Mouse (Mus musculus) intestine, postnatal 0 days (tissue): ENCODE measurements at regions not wholly inside any gene's neighbourhood (a gene's known extent, or its start where the extent isn't known, plus 50 kb on each side); places are given as distances from the start of the nearest gene placed in this dataset.

Experiments used
- ATAC-seq: fragments of 200-750 bp; cut with Nextera tagmentation; 2 replicates; pipeline ENCODE4 v1.8.0; 2017; ENCODE audit warnings: mild to moderate bottlenecking, moderate TSS enrichment, moderate library complexity
- H3K27ac ChIP-seq: fragments of 300-500 bp; sonication (generic); 2 replicates; pipeline ENCODE4 v1.5.1; 2014; ENCODE audit warnings: mild to moderate bottlenecking, low read depth, low read length, moderate library complexity
- H3K27me3 ChIP-seq: fragments of 300-500 bp; sonication (generic); replicated peaks from 2 replicates; pipeline ENCODE4 v1.6.1; 2014; ENCODE audit warnings: low read length, mixed read lengths; ENCODE audit not compliant: control insufficient read depth, insufficient read depth
- H3K36me3 ChIP-seq: fragments of 300-500 bp; sonication (generic); 2 replicates; pipeline ENCODE4 v1.6.1; 2014; ENCODE audit warnings: mild to moderate bottlenecking, moderate library complexity; ENCODE audit not compliant: control insufficient read depth, insufficient read depth
- H3K4me1 ChIP-seq: fragments of 300-500 bp; sonication (generic); replicated peaks from 2 replicates; pipeline ENCODE4 v1.6.1; 2014; ENCODE audit warnings: antibody characterized with exemption, low read length, mixed read lengths; ENCODE audit not compliant: control insufficient read depth, insufficient read depth
- H3K4me2 ChIP-seq: fragments of 300-500 bp; sonication (generic); replicated peaks from 2 replicates; pipeline ENCODE4 v1.6.1; 2014; ENCODE audit warnings: low read depth, mild to moderate bottlenecking, moderate library complexity
- H3K4me3 ChIP-seq: fragments of 300-500 bp; sonication (generic); 2 replicates; pipeline ENCODE4 v1.5.1; 2014; ENCODE audit warnings: low read depth, low read length
- H3K9ac ChIP-seq: fragments of 300-500 bp; sonication (generic); 2 replicates; pipeline ENCODE4 v1.6.1; 2014; ENCODE audit warnings: mild to moderate bottlenecking, low read depth, low read length
- H3K9me3 ChIP-seq: fragments of 300-500 bp; sonication (generic); 2 replicates; pipeline ENCODE4 v1.6.1; 2016; ENCODE audit warnings: mixed run types; ENCODE audit not compliant: control insufficient read depth
- CTCF ChIP-seq: sonication (generic); IDR thresholded peaks from 2 replicates; pipeline ENCODE4 v1.5.1; 2016; ENCODE audit warnings: low read depth, mild to moderate bottlenecking, control low read depth, antibody characterized with exemption, moderate library complexity
- WGBS: fragments of 180-500 bp; shearing (Covaris S2); extraction: QIAGEN DNeasy Blood & Tissue Kit; methylation state at CpG from one replicate; pipeline ENCODE4 v1.1.7; 2014; 5-methylcytosine and 5-hydroxymethylcytosine counted together

DNA sequence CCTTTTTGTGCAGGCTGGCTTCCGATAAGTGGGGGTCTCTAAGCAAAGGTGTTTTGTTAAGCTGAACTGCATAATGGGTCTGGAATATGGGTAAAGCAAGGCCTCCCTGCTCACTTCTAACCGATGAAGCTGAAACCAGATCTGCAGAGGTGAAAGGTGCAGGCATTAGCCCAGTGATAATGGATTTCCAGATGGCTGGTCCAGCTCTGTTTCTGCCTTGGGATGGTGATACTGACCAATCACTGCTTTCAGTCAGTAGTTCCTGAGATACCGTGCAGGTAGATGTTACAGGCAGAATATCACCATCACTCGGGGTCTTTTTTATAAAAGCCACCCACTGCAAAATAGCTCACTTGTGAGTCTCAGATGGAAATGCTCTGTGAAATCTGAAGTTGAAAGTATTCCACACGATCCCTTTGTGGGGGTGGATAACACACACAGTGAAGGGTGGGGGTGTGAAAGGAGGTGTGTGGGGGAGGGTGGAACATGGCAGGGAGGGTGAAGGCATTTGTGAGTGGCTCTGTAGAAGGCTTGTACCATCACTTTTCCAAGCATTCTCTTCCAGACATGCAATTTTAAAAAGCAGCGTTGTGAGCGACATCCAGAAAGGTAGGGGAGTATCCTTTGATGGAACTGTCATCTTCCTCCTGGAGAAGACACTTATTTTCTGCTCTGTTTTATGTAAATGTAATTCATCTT lies 154.0 kb downstream of the Enc1 start:
- H3K4me3 ChIP-seq, result no peak overlapping the region
- no peaks in the 10 kb centered on the region for H3K27me3 ChIP-seq
- ATAC-seq, result no peak
- no peak for TF ChIP-seq CTCF
- H3K4me2 ChIP-seq, result no peak overlapping the region
- WGBS, result 78% methylated on average over 7 of the region's 7 CpGs
- no peaks in the 10 kb centered on the region for H3K9me3 ChIP-seq
- H3K9ac ChIP-seq, result no peak overlapping the region
- H3K36me3 ChIP-seq, result no peaks in the 10 kb centered on the region
- no peak overlapping the region for H3K27ac ChIP-seq
- 0 out of 2 replicates have a peak, but pooled peaks cover 3% of the 10 kb centered on the region for H3K4me1 ChIP-seq

DNA sequence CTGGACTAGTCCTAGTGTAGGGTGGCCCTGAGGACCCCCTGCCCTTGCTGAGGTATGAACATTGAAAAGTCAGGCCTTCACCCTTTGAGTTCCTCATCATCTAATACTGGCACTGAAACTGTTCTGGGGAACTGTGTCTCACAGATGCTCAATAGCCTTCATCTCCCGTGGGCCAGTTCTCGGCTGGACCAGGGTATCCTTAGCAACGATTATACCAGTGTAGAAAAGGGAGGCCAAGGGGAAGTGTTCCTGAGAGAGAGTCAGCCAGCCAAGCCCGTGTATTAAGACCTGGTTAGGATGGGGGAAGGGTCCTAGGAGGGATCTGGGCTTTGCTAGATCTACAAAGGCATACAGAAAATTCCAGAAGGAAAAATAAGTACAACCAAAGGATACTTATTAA lies 153.2 kb downstream of the Enc1 start:
- WGBS, result 75% methylated on average over 4 of the region's 4 CpGs
- H3K36me3 ChIP-seq, result no peaks in the 10 kb centered on the region
- H3K4me3 ChIP-seq, result no peak overlapping the region
- H3K9me3 ChIP-seq, result no peaks in the 10 kb centered on the region
- no peaks in the 10 kb centered on the region for H3K27me3 ChIP-seq
- TF ChIP-seq CTCF, result no peak
- H3K4me1 ChIP-seq, result 0 out of 2 replicates have a peak, but pooled peaks cover 3% of the 10 kb centered on the region
- H3K27ac ChIP-seq, result no peak overlapping the region
- no peak for ATAC-seq
- no peak overlapping the region for H3K9ac ChIP-seq
- H3K4me2 ChIP-seq, result no peak overlapping the region

DNA sequence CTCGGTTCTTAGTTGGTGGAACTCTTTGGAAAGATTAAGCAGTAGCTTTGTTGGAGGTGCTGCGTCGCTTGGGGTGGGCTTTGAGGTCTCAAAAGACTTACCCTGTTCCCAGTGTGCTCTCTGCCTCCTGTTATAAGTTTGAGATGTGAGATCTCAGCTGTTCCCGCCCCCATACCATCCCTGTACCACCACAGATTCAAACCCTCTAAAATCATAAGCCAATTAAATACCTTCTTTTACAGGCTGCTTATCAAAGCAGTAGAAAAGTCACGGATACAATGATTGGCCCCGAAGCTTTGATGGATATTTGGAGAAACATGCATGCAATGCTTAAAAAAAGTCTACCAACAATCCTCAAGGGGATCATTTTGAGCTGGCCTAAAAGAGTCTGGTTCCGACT lies 152.6 kb downstream of the Enc1 start:
- Histone ChIP-seq H3K36me3 (no peaks in the 10 kb centered on the region), H3K4me3 (no peak overlapping the region), H3K9me3 (no peaks in the 10 kb centered on the region), H3K4me1 (peaks cover 4% of the 10 kb centered on the region; the same call in 1 of the 2 replicates), H3K9ac (no peak overlapping the region), H3K4me2 (no peak overlapping the region), H3K27me3 (no peaks in the 10 kb centered on the region), H3K27ac (no peak overlapping the region)
- 90% methylated on average over 7 of the region's 7 CpGs for WGBS
- TF ChIP-seq CTCF, result no peak
- ATAC-seq, result no peak

DNA sequence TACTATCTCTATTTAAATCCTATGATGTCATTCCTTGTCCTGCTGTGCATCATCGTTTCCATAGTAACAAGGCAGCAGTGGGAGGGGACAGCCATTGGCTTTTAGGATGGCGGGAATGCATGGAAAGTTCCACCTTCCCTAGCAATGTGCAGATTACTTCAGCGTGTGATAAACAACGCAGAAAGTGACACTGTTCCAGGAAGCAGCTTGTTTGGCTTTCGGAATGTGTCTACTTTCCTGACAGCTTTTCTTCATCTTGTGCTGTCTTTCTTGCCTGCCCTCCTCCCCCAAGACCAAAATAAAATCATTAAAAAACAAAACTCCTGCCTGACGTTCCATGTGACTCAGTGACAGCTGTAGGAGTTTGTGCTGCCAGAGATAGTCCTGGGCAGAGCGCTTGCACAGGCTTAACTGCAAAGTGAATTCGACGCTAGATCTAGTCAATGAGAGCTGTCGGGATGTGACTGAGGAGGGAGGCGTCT lies 149.6 kb downstream of the Enc1 start:
- H3K36me3 ChIP-seq, result no peaks in the 10 kb centered on the region
- ATAC-seq, result 0 out of 2 replicates have a peak, but pooled peaks have one; percentile 14
- H3K27ac ChIP-seq, result no peak overlapping the region
- TF ChIP-seq CTCF, result no peak
- H3K4me1 ChIP-seq, result peaks cover 12% of the 10 kb centered on the region
- peak overlapping the region; percentile 31 for H3K4me2 ChIP-seq
- H3K27me3 ChIP-seq, result no peaks in the 10 kb centered on the region
- H3K9ac ChIP-seq, result no peak overlapping the region
- no peak overlapping the region for H3K4me3 ChIP-seq
- 30% methylated on average over 11 of the region's 11 CpGs for WGBS
- H3K9me3 ChIP-seq, result no peaks in the 10 kb centered on the region

DNA sequence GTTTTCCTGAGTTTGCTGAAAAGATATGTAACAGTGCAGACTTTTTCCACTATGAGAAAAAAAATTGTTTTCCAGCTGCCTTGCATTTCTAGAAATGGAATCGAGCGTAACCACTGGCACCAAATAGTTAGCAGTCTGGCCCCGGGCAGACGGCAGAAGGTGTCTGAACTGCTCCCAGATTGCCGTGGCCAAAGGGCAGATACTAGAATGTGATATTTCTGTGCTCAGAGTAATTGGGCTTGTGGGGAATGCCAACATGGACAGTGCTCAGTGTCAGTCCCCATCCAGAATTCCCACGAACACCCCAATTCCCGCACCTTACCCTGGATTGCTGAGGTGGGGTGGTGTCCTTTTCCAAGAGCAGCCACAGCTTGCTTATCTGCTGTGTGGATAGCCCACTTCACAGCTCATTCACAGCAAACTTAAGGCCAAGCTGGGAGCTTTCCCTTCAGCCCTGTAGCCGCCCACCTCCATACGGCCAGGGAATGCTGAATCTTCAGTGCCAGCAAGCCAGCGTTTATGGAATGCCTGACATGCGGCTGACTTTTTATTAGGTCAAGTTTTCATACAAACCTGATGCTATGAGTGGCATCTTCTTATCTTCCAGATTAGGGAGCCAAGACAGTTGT lies 148.1 kb downstream of the Enc1 start:
- no peak for ATAC-seq
- Histone ChIP-seq H3K27me3 (no peaks in the 10 kb centered on the region), H3K4me3 (no peak overlapping the region), H3K9me3 (no peaks in the 10 kb centered on the region), H3K9ac (no peak overlapping the region), H3K4me2 (no peak overlapping the region), H3K36me3 (no peaks in the 10 kb centered on the region), H3K27ac (no peak overlapping the region), H3K4me1 (peaks cover 12% of the 10 kb centered on the region)
- WGBS, result 57% methylated on average over 11 of the region's 11 CpGs
- TF ChIP-seq CTCF, result no peak

DNA sequence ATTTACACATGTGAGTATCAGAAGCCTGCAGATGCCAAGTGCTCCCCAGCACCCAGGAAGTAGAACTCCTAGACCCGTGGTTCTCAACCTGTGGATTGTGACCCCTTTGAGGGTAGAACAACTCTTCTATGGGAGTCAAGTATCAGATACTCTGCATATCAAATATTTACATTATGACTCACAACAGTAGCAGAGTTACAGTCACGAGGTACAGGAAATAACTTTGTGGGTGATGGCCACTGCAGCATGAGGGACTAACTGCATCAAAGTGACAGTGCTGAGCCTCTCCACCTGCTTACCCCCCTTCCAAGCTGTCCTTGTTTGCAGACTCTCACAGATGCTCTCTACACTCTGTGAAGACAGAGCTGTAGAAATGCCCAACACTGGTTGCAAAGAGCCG lies 145.6 kb downstream of the Enc1 start:
- peak; percentile 59; the same call in 1 of the 2 replicates for ATAC-seq
- Histone ChIP-seq H3K9ac (no peak overlapping the region), H3K9me3 (no peaks in the 10 kb centered on the region), H3K27me3 (no peaks in the 10 kb centered on the region), H3K4me3 (no peak overlapping the region), H3K36me3 (no peaks in the 10 kb centered on the region), H3K27ac (no peak overlapping the region), H3K4me2 (no peak overlapping the region), H3K4me1 (peaks cover 12% of the 10 kb centered on the region)
- WGBS, result 20% methylated on average over 3 of the region's 3 CpGs
- no peak for TF ChIP-seq CTCF
